Mouse (Mus musculus): ENCODE measurements around the gene Trpm6. TPM values are rescaled to one million over a fixed set of nuclear protein-coding genes. Genes with fewer than 3 reads are reported as not detected.
"Not testable (repeated sequence)": the region's sequence is repeated elsewhere in the genome, so short reads cannot be mapped to it uniquely, and the experiment has no call there.

Trpm6 gene
- total and polyA plus RNA-seq, 2 experiments from 2014 or later = 0.20 TPM; not detected in 1

GRCm38 (mm10) chr19:18712866-18713300 is 36.9 kb upstream of the Trpm6 start, which contains the start of gene D030056L22Rik:
Gene D030056L22Rik, plus strand, starts transcription at chr19:18713193.
- Histone ChIP-seq H3K9ac (replicated peaks; ENCODE audit: low read depth, low read length) (peak within 1 kb of the TSS; percentile 76), H3K27ac (ENCODE audit: low read depth) (peak within 1 kb of the TSS; percentile 97), H3K9me3 (replicated peaks; ENCODE audit: control insufficient read depth, low read length) (no peaks in the 10 kb centered on the region), H3K4me3 (ENCODE audit: low read depth, low read length) (peak within 1 kb of the TSS; percentile 76), H3K36me3 (replicated peaks; ENCODE audit: control insufficient read depth, insufficient read depth, low read length) (no peaks in the 10 kb centered on the region), H3K4me2 (ENCODE audit: low read depth, low read length) (peak within 1 kb of the TSS; percentile 81), H3K4me1 (ENCODE audit: control insufficient read depth, insufficient read depth) (peaks cover 9% of the 10 kb centered on the region), H3K27me3 (ENCODE audit: control insufficient read depth, insufficient read depth, low read length) (no peaks in the 10 kb centered on the region)
- TF ChIP-seq EP300 (IDR thresholded peaks at IDR 0.05; ENCODE audit: low read depth) (peak; percentile 72), CTCF (IDR thresholded peaks at IDR 0.05; ENCODE audit: low read depth) (peak; percentile 76)
- 0% methylated on average over 26 of the region's 49 CpGs for WGBS
- peak; percentile 97 for ATAC-seq (ENCODE audit: insufficient read depth, low read depth)
- peak; percentile 96 for DNase-seq (ENCODE audit: low spot score)

GRCm38 (mm10) chr19:18713357-18713756 is 36.4 kb upstream of the Trpm6 start:
- DNase-seq (ENCODE audit: low spot score); H3K4me1 ChIP-seq (ENCODE audit: control insufficient read depth, insufficient read depth); H3K27me3 ChIP-seq (ENCODE audit: control insufficient read depth, insufficient read depth, low read length); H3K36me3 ChIP-seq (replicated peaks; ENCODE audit: control insufficient read depth, insufficient read depth, low read length); H3K9me3 ChIP-seq (replicated peaks; ENCODE audit: control insufficient read depth, low read length): not testable (repeated sequence)
- peak; percentile 61 for ATAC-seq (ENCODE audit: insufficient read depth, low read depth)
- TF ChIP-seq CTCF (IDR thresholded peaks at IDR 0.05; ENCODE audit: low read depth) = peak; percentile 15; the same call in 1 of the 2 replicates
- H3K4me2 ChIP-seq (ENCODE audit: low read depth, low read length) = peak overlapping the region; percentile 81
- H3K9ac ChIP-seq (replicated peaks; ENCODE audit: low read depth, low read length) = peak overlapping the region; percentile 76
- under 1% methylated on average over 35 of the region's 46 CpGs for WGBS
- H3K27ac ChIP-seq (ENCODE audit: low read depth) = peak overlapping the region; percentile 97
- peak overlapping the region; percentile 76 for H3K4me3 ChIP-seq (ENCODE audit: low read depth, low read length)

- H3K4me1 ChIP-seq (ENCODE audit: control insufficient read depth, insufficient read depth) = peaks cover 14% of the 10 kb centered on the region
- no peaks in the 10 kb centered on the region for H3K27me3 ChIP-seq (ENCODE audit: control insufficient read depth, insufficient read depth, low read length)
- H3K36me3 ChIP-seq (replicated peaks; ENCODE audit: control insufficient read depth, insufficient read depth, low read length) = 0 out of 2 replicates have a peak, but pooled peaks cover 3% of the 10 kb centered on the region
- DNase-seq (ENCODE audit: low spot score) (peak; percentile 60), ATAC-seq (ENCODE audit: insufficient read depth, low read depth) (no peak)
- no peaks in the 10 kb centered on the region for H3K9me3 ChIP-seq (replicated peaks; ENCODE audit: control insufficient read depth, low read length)
- TF ChIP-seq CTCF (IDR thresholded peaks at IDR 0.05; ENCODE audit: low read depth) (peak; percentile 81), EP300 (IDR thresholded peaks at IDR 0.05; ENCODE audit: low read depth) (no peak)
- no peak overlapping the region for H3K4me2 ChIP-seq (ENCODE audit: low read depth, low read length)
- no peak overlapping the region for H3K9ac ChIP-seq (replicated peaks; ENCODE audit: low read depth, low read length)
- WGBS = 29% methylated on average over 1 of the region's 1 CpGs
- H3K4me3 ChIP-seq (ENCODE audit: low read depth, low read length) = no peak overlapping the region
- peak overlapping the region; percentile 23; the same call in 1 of the 2 replicates for H3K27ac ChIP-seq (ENCODE audit: low read depth)
Measured at GRCm38 (mm10) chr19:18716374-18716773, 33.4 kb upstream of the Trpm6 start.

- Histone ChIP-seq H3K27me3 (ENCODE audit: control insufficient read depth, insufficient read depth, low read length) (no peaks in the 10 kb centered on the region), H3K4me2 (ENCODE audit: low read depth, low read length) (no peak overlapping the region), H3K4me3 (ENCODE audit: low read depth, low read length) (no peak overlapping the region), H3K9ac (replicated peaks; ENCODE audit: low read depth, low read length) (no peak overlapping the region), H3K4me1 (ENCODE audit: control insufficient read depth, insufficient read depth) (peaks cover 5% of the 10 kb centered on the region), H3K27ac (ENCODE audit: low read depth) (no peak overlapping the region), H3K9me3 (replicated peaks; ENCODE audit: control insufficient read depth, low read length) (no peaks in the 10 kb centered on the region), H3K36me3 (replicated peaks; ENCODE audit: control insufficient read depth, insufficient read depth, low read length) (0 out of 2 replicates have a peak, but pooled peaks cover 3% of the 10 kb centered on the region)
- no peak for TF ChIP-seq CTCF (IDR thresholded peaks at IDR 0.05; ENCODE audit: low read depth)
- no peak for TF ChIP-seq EP300 (IDR thresholded peaks at IDR 0.05; ENCODE audit: low read depth)
- WGBS = 81% methylated on average over 3 of the region's 3 CpGs
- no peak for ATAC-seq (ENCODE audit: insufficient read depth, low read depth)
- no peak for DNase-seq (ENCODE audit: low spot score)
Measured at GRCm38 (mm10) chr19:18720337-18720736, 29.4 kb upstream of the Trpm6 start.

- DNase-seq (ENCODE audit: low spot score) (no peak), ATAC-seq (ENCODE audit: insufficient read depth, low read depth) (no peak)
- H3K4me3 ChIP-seq (ENCODE audit: low read depth, low read length) = no peak overlapping the region
- H3K27ac ChIP-seq (ENCODE audit: low read depth) = no peak overlapping the region
- no peak overlapping the region for H3K9ac ChIP-seq (replicated peaks; ENCODE audit: low read depth, low read length)
- no peak overlapping the region for H3K4me2 ChIP-seq (ENCODE audit: low read depth, low read length)
- H3K27me3 ChIP-seq (ENCODE audit: control insufficient read depth, insufficient read depth, low read length) = no peaks in the 10 kb centered on the region
- WGBS = 79% methylated on average over 2 of the region's 2 CpGs
- no peaks in the 10 kb centered on the region for H3K36me3 ChIP-seq (replicated peaks; ENCODE audit: control insufficient read depth, insufficient read depth, low read length)
- no peaks in the 10 kb centered on the region for H3K9me3 ChIP-seq (replicated peaks; ENCODE audit: control insufficient read depth, low read length)
- 0 out of 2 replicates have a peak, but pooled peaks cover under 1% of the 10 kb centered on the region for H3K4me1 ChIP-seq (ENCODE audit: control insufficient read depth, insufficient read depth)
- TF ChIP-seq EP300 (IDR thresholded peaks at IDR 0.05; ENCODE audit: low read depth) (no peak), CTCF (IDR thresholded peaks at IDR 0.05; ENCODE audit: low read depth) (no peak)
Measured at GRCm38 (mm10) chr19:18725186-18725585, 24.6 kb upstream of the Trpm6 start.

- no peak for DNase-seq (ENCODE audit: low spot score)
- Histone ChIP-seq H3K4me3 (ENCODE audit: low read depth, low read length) (no peak overlapping the region), H3K36me3 (replicated peaks; ENCODE audit: control insufficient read depth, insufficient read depth, low read length) (no peaks in the 10 kb centered on the region), H3K9me3 (replicated peaks; ENCODE audit: control insufficient read depth, low read length) (no peaks in the 10 kb centered on the region), H3K4me1 (ENCODE audit: control insufficient read depth, insufficient read depth) (peaks cover 7% of the 10 kb centered on the region; the same call in 1 of the 2 replicates), H3K27me3 (ENCODE audit: control insufficient read depth, insufficient read depth, low read length) (no peaks in the 10 kb centered on the region), H3K9ac (replicated peaks; ENCODE audit: low read depth, low read length) (no peak overlapping the region), H3K27ac (ENCODE audit: low read depth) (no peak overlapping the region), H3K4me2 (ENCODE audit: low read depth, low read length) (no peak overlapping the region)
- 54% methylated on average over 7 of the region's 7 CpGs for WGBS
- TF ChIP-seq CTCF (IDR thresholded peaks at IDR 0.05; ENCODE audit: low read depth) (no peak), EP300 (IDR thresholded peaks at IDR 0.05; ENCODE audit: low read depth) (no peak)
- ATAC-seq (ENCODE audit: insufficient read depth, low read depth) = no peak
Measured at GRCm38 (mm10) chr19:18730255-18730654, 19.5 kb upstream of the Trpm6 start.

All from heart, postnatal 0 days (tissue).